Mouse (Mus musculus) left cerebral cortex, postnatal 4 days (tissue): Measurements from ENCODE around the gene Clec11a. TPM values are rescaled to one million over a fixed set of nuclear protein-coding genes. Genes with fewer than 3 reads are reported as not detected.
A peak's percentile ranks its signal among the peaks of the same experiment; 100 is the strongest.

Experiments
- DNase-seq: peaks from one replicate; pipeline ENCODE4 v3.0.0-alpha.2; 2022
- intact Hi-C: fragments of 180-260 bp; cut with DNase I; formaldehyde crosslinking; loops from one replicate; pipeline ENCODE4 v1.15.1; 2025
- total RNA-seq, 2 experiments: library from RNA; stranded (reverse); gene quantifications; 2 replicates each; pipeline ENCODE4 v1.2.3; 2021

Gene Clec11a
- 1 to 10 TPM; 2.5 to 2.8 TPM for total RNA-seq

- DNase-seq = no peak
- intact Hi-C loops = no loop called here
Measured at GRCm38 (mm10) chr7:44306516-44307240, at the start of gene Clec11a. Gene Clec11a, minus strand, starts transcription at chr7:44306902.

GRCm38 (mm10) chr7:44355411-44355810, 48.7 kb upstream of the Clec11a start:
- intact Hi-C loops = loop anchor here (10.0 kb wide), 1 partner anchor 129 kb away; no protein-coding TSS in a partner anchor
- DNase-seq = no peak

- intact Hi-C loops = loop anchor here (10.0 kb wide), 1 partner anchor 131 kb away; no protein-coding TSS in a partner anchor
- peak; percentile 41 for DNase-seq
Measured at GRCm38 (mm10) chr7:44353601-44354340, 47.1 kb upstream of the Clec11a start.

GRCm38 (mm10) chr7:44352750-44353600, 46.3 kb upstream of the Clec11a start:
- intact Hi-C loops = loop anchor here (10.0 kb wide), 1 partner anchor 132 kb away; no protein-coding TSS in a partner anchor

GRCm38 (mm10) chr7:44351881-44352749, 45.4 kb upstream of the Clec11a start:
- no peak for DNase-seq
- intact Hi-C loops = loop anchor here (1.0 to 10.0 kb wide), 2 partner anchors 90 to 133 kb away; no protein-coding TSS in a partner anchor

More at GRCm38 (mm10) chr7:44352750-44353600, 46.3 kb upstream of the Clec11a start:
- peak; percentile 30 for DNase-seq

- peak; percentile 83 for DNase-seq
- intact Hi-C loops = loop anchor here (1.0 to 10.0 kb wide), 2 partner anchors 89 to 134 kb away; no protein-coding TSS in a partner anchor
Measured at GRCm38 (mm10) chr7:44350957-44351711, 44.4 kb upstream of the Clec11a start.

GRCm38 (mm10) chr7:44349043-44349442, 42.3 kb upstream of the Clec11a start:
- intact Hi-C loops = no loop called here
- DNase-seq = no peak

GRCm38 (mm10) chr7:44344622-44345021, 37.9 kb upstream of the Clec11a start:
- no peak for DNase-seq
- intact Hi-C loops = no loop called here

GRCm38 (mm10) chr7:44343459-44344015, 36.8 kb upstream of the Clec11a start:
- intact Hi-C loops = no loop called here
- no peak for DNase-seq

- intact Hi-C loops = no loop called here
- no peak for DNase-seq
Measured at GRCm38 (mm10) chr7:44341714-44342113, 35.0 kb upstream of the Clec11a start.

GRCm38 (mm10) chr7:44341119-44341518, 34.4 kb upstream of the Clec11a start:
- no peak for DNase-seq
- intact Hi-C loops = no loop called here

GRCm38 (mm10) chr7:44340226-44340625, 33.5 kb upstream of the Clec11a start:
- intact Hi-C loops = no loop called here
- DNase-seq = no peak

- no peak for DNase-seq
- intact Hi-C loops = no loop called here
Measured at GRCm38 (mm10) chr7:44337121-44337849, 30.6 kb upstream of the Clec11a start.

- peak; percentile 45 for DNase-seq
- intact Hi-C loops = no loop called here
Measured at GRCm38 (mm10) chr7:44336046-44337021, 29.6 kb upstream of the Clec11a start.

GRCm38 (mm10) chr7:44335031-44335878, 28.6 kb upstream of the Clec11a start:
- DNase-seq = peak; percentile 63
- intact Hi-C loops = no loop called here

- no peak for DNase-seq
- intact Hi-C loops = no loop called here
Measured at GRCm38 (mm10) chr7:44334139-44334538, 27.4 kb upstream of the Clec11a start.
